Mouse (Mus musculus) E14TG2a.4 (cell line): ENCODE results near the gene Odf3l2.

Experiments
- H3K27me3 ChIP-seq: 2 replicates; pipeline ENCODE4 v1.6.1; 2014; ENCODE audit warnings: low read length, control low read depth; ENCODE audit not compliant: insufficient read depth
- H3K36me3 ChIP-seq: 2 replicates; pipeline ENCODE4 v1.6.1; 2014; ENCODE audit warnings: low read length, control low read depth; ENCODE audit not compliant: insufficient read depth
- H3K4me1 ChIP-seq: replicated peaks from 2 replicates; pipeline ENCODE4 v1.6.1; 2014; ENCODE audit warnings: low read depth, low read length, control low read depth
- H3K4me3 ChIP-seq: replicated peaks from 2 replicates; pipeline ENCODE4 v1.5.1; 2014; ENCODE audit warnings: mild to moderate bottlenecking, low read length
- H3K9me3 ChIP-seq: 2 replicates; pipeline ENCODE4 v1.6.1; 2014; ENCODE audit warnings: low read length, control low read depth
- CTCF ChIP-seq: conservative IDR thresholded peaks from 2 replicates; pipeline ENCODE4 v1.5.1; 2014; ENCODE audit warnings: low read length
- NANOG ChIP-seq: IDR thresholded peaks from 2 replicates; pipeline ENCODE4 v1.6.1; 2014; ENCODE audit warnings: borderline replicate concordance, low read length, mixed read lengths
- POU5F1 ChIP-seq: IDR thresholded peaks from 2 replicates; pipeline ENCODE4 v1.6.1; 2014; ENCODE audit warnings: low read length, borderline replicate concordance

The Odf3l2 gene

DNA sequence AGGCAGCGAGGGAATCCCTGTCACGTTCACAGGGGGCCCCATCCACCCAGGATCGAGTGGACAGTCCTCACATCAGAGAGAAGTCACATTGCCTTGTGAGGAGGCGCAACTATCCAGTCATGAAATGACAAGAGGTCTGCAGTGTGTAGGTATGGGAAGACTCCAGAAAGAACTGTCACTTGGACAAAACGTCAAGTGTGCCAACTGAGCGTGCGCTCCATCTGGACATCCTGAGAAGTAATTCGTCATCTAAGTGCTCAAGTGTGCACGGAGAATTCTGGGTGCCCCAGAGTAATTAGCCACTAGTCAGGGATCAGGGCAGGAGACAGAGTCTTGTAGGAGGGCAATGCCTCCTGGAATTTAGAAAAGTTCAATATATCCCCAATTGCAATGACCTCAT, 20.1 kb downstream of the Odf3l2 start:
- Histone ChIP-seq H3K4me1 (peaks cover 30% of the 10 kb centered on the region), H3K36me3 (no peaks in the 10 kb centered on the region), H3K27me3 (peaks cover 7% of the 10 kb centered on the region; the same call in 1 of the 2 replicates), H3K4me3 (no peak overlapping the region), H3K9me3 (no peaks in the 10 kb centered on the region)
- TF ChIP-seq NANOG (no peak), POU5F1 (no peak), CTCF (no peak)

DNA sequence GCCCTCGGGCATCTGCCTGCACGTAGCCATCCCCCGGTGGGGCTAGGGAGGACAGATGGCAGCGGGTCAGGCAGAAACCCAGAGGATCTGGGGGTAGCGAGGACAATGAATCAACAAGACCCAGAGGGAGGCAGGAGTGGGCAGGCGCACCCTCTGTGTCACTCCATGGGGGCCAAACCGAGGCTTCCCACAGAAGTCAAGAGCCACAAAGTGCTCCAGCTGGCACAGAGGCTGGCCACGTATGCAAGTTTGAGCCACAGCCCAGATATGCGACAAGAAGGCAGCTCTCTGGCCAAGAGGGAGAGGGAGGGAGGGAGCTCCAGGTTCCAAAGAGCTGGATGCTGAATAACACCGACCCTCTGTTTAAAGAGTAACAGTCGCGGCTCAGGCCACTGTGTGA, 21.6 kb downstream of the Odf3l2 start:
- H3K27me3 ChIP-seq = peaks cover 7% of the 10 kb centered on the region; the same call in 1 of the 2 replicates
- no peak for TF ChIP-seq CTCF
- H3K4me1 ChIP-seq = peaks cover 23% of the 10 kb centered on the region
- no peaks in the 10 kb centered on the region for H3K9me3 ChIP-seq
- no peaks in the 10 kb centered on the region for H3K36me3 ChIP-seq
- H3K4me3 ChIP-seq = no peak overlapping the region

DNA sequence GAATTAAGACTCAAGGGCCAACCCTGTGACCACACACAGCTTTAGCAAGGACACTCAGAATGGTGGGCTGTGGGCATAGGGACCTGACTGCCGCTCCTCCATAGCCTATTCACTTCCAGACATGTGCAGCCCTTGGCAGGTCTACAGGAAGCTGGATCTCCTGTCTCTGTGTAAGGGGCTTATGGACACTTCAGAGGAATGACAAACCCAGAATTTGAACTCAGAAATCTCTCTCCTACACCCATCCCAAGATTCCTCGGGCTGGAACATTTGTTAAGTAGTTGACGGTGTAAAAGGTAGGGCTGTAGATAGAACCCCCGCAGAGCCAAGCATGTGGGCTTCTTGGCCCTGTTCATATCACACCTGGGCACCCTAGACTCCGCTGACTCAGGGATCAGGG, 29.2 kb downstream of the Odf3l2 start:
- Histone ChIP-seq H3K4me3 (no peak overlapping the region), H3K9me3 (no peaks in the 10 kb centered on the region), H3K4me1 (peaks cover 57% of the 10 kb centered on the region), H3K27me3 (peaks cover 22% of the 10 kb centered on the region), H3K36me3 (no peaks in the 10 kb centered on the region)
- TF ChIP-seq POU5F1 = no peak
- no peak for TF ChIP-seq NANOG
- no peak for TF ChIP-seq CTCF

DNA sequence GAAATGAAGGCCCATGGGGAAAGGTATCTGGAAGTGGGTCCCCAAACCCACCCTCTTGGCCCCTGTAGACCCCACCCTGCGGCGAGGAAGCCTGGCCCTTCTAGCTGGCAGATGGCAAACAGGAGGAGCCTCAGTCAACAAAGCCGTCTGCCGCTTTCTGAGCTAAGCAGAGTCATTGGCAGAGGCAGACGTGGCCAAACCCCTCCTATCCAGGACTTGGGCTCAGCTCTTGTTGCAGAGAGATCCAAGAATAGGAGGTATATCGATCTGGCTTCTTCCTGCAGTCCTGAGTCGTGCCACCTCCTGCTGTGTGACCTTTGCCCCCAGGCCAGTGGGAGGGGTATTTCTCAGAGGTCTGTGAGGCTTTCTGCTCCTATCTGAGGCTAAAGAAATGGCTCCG, 29.7 kb downstream of the Odf3l2 start:
- peaks cover 58% of the 10 kb centered on the region for H3K4me1 ChIP-seq
- no peak overlapping the region for H3K4me3 ChIP-seq
- peaks cover 27% of the 10 kb centered on the region for H3K27me3 ChIP-seq
- TF ChIP-seq NANOG (no peak), CTCF (no peak), POU5F1 (no peak)
- H3K9me3 ChIP-seq = no peaks in the 10 kb centered on the region
- H3K36me3 ChIP-seq = no peaks in the 10 kb centered on the region

DNA sequence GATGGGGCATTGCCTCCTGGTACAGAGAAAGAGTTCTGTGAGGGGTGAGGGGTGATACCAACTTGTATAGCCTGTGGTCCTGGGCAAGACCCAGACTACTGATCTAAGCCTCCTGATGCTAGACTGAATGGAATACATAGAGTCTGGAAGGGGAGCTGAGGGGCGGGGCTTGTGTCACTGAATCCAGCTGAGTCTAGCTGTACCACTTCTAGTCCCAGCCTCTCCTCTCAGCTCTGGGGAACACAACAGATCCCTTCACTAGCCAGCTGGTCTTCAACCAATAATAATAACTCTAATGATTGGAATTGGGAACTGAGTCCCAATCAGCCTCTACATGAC, 31.3 kb downstream of the Odf3l2 start:
- Histone ChIP-seq H3K4me1 (peaks cover 52% of the 10 kb centered on the region), H3K27me3 (peaks cover 33% of the 10 kb centered on the region), H3K4me3 (peak overlapping the region; percentile 91), H3K9me3 (no peaks in the 10 kb centered on the region), H3K36me3 (no peaks in the 10 kb centered on the region)
- TF ChIP-seq POU5F1 = no peak
- no peak for TF ChIP-seq NANOG
- TF ChIP-seq CTCF = no peak

DNA sequence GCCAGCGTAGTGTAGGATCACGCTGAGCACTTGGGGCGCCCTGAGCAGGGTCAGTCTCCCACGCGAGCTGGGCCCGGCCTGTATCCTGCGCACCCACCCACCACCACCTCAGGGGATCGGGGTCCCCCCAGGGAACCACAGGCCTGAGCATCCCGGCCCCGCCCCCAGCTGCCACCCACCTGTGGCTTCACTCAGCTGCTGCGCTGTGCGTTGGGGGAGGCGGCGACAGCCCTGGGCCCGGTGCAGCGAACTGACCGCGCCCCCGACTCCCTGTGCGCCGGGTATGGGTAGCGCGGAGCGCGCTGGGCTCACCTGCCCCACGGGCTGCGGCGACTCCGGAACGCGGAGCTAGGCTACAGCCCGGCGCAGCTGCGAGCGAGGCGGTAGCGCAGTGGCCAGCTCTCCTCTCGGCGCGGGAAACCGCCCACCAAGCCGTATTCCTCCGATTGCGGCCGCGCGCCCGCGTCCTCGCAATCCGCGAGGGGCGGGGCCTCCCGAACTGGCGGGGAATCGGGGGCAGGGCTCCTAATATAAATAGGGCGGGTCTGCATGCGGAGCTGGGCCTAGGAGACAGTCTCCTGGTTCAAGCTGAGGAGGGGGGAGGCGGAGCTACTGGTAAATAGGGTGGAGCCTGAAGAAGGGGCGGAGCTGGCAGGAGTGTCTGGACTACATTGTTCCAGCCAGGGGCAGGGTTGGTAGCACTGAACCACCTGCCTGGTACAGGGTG, 31.8 kb downstream of the Odf3l2 start, which contains the start of gene C2cd4c:
Gene C2cd4c (minus strand): TSS at position 448 of the 727 bp plus-strand sequence.
- TF ChIP-seq CTCF (no peak), NANOG (no peak), POU5F1 (no peak)
- Histone ChIP-seq H3K9me3 (no peaks in the 10 kb centered on the region), H3K27me3 (peaks cover 39% of the 10 kb centered on the region), H3K4me1 (peaks cover 52% of the 10 kb centered on the region), H3K4me3 (peak within 1 kb of the TSS; percentile 91), H3K36me3 (no peaks in the 10 kb centered on the region)

DNA sequence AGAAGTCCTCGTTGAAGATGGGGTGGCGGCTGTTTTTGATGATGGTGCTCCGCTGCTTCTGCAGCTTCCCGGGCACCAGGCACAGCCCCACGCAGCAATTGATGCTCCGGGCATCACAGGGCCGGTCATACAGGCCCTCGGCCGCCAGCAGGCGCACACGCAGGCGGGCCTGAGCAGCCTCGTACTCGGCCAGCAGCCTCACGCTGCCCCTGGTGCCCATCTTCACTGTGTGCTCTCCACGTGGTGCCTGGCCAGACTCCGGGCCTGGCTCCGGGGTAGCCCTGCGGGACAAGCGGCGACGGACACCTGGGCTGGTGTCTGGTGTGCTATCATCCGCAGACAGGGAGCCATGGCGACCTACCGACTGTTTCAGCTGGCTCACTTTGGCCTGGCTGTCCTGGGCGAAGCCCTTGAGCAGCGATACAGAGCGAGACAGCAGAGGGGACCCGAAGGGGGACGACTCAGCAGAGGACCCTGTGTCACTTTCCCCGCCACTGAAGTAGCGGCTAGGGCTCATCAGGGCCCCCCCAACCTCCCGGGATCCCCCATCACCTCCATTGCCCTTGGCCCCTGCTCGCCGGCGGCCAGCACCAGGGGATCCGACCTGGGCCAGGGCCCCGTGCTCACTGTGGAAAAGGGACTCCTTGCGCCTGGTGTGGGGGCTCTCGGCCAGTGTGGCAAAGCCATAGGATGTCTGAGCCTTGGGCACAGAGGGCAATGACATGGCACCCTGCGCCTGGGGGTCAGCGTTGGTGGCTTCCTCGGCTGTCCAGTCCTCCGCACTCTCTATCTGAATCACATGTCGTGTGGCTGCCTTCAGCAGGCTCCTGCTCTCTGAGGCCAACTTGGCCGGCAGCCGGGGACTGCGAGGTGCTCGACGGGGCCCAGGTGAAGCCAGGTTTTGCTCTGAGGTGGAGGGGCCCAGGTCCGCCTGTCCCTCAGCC, 33.1 kb downstream of the Odf3l2 start:
- Histone ChIP-seq H3K36me3 (no peaks in the 10 kb centered on the region), H3K9me3 (no peaks in the 10 kb centered on the region), H3K27me3 (peaks cover 43% of the 10 kb centered on the region), H3K4me3 (peak overlapping the region; percentile 91), H3K4me1 (peaks cover 62% of the 10 kb centered on the region)
- TF ChIP-seq NANOG (no peak), POU5F1 (no peak), CTCF (no peak)

DNA sequence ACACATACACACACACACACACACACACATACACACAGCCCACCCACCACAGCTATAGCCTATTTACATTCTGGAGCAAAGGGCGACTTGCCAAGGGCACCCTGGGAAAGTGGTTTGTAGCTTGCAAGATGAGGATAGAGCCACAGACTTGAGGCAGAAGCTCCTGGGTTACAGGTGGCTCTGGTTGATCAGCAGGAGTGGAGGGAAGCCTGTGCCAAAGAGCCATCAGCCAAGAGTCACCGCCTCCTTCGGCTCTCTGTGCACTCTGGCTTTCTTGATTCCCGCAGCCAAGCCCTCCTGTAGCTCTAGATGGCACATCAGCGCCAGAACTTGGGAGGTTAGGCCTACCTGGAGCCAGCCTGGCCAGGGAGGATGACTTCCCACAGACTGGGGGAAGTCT, 34.2 kb downstream of the Odf3l2 start:
- H3K36me3 ChIP-seq = no peaks in the 10 kb centered on the region
- no peak overlapping the region for H3K4me3 ChIP-seq
- no peaks in the 10 kb centered on the region for H3K9me3 ChIP-seq
- H3K27me3 ChIP-seq = peaks cover 48% of the 10 kb centered on the region
- peaks cover 59% of the 10 kb centered on the region for H3K4me1 ChIP-seq
- no peak for TF ChIP-seq POU5F1
